Mouse (Mus musculus) liver, postnatal 0 days (tissue): ENCODE measurements around the gene Il33. TPM values are rescaled to one million over a fixed set of nuclear protein-coding genes. Genes with fewer than 3 reads are reported as not detected.

ENCODE experiments used
- ATAC-seq: fragments of 200-750 bp; cut with Nextera tagmentation; 2 replicates; pipeline ENCODE4 v1.8.0; 2017; ENCODE audit warnings: mild to moderate bottlenecking, moderate library complexity
- DNase-seq: peaks from one replicate; pipeline ENCODE4 v3.0.0-alpha.2; 2016
- H3K27ac ChIP-seq: fragments of 300-500 bp; sonication (generic); 2 replicates; pipeline ENCODE4 v1.5.1; 2014; ENCODE audit warnings: antibody characterized with exemption, moderate library complexity, mild to moderate bottlenecking, low read depth
- H3K27me3 ChIP-seq: fragments of 300-500 bp; sonication (generic); 2 replicates; pipeline ENCODE4 v1.6.1; 2014; ENCODE audit warnings: low read length, control low read depth, mixed read lengths; ENCODE audit not compliant: insufficient read depth
- H3K36me3 ChIP-seq: fragments of 300-500 bp; sonication (generic); replicated peaks from 2 replicates; pipeline ENCODE4 v1.6.1; 2014; ENCODE audit warnings: mild to moderate bottlenecking, control low read depth, low read length, moderate library complexity, mixed read lengths; ENCODE audit not compliant: insufficient read depth
- H3K4me1 ChIP-seq: fragments of 300-500 bp; sonication (generic); 2 replicates; pipeline ENCODE4 v1.6.1; 2014; ENCODE audit warnings: antibody characterized with exemption, mild to moderate bottlenecking, control low read depth; ENCODE audit not compliant: insufficient read depth
- H3K4me2 ChIP-seq: fragments of 300-500 bp; sonication (generic); 2 replicates; pipeline ENCODE4 v1.6.1; 2014; ENCODE audit warnings: low read depth, mild to moderate bottlenecking, low read length, moderate library complexity, mixed read lengths
- H3K4me3 ChIP-seq: fragments of 300-500 bp; sonication (generic); 2 replicates; pipeline ENCODE4 v1.5.1; 2014; ENCODE audit warnings: low read depth, low read length
- H3K9ac ChIP-seq: fragments of 300-500 bp; sonication (generic); replicated peaks from 2 replicates; pipeline ENCODE4 v1.6.1; 2014; ENCODE audit warnings: mild to moderate bottlenecking, moderate library complexity
- H3K9me3 ChIP-seq: fragments of 300-500 bp; sonication (generic); 2 replicates; pipeline ENCODE4 v1.6.1; 2016; ENCODE audit warnings: mild to moderate bottlenecking, control low read depth, low read length, mixed read lengths
- CTCF ChIP-seq: sonication (generic); IDR thresholded peaks from 2 replicates; pipeline ENCODE4 v1.5.1; 2016; ENCODE audit warnings: antibody characterized with exemption, low read depth
- EP300 ChIP-seq: IDR thresholded peaks from 2 replicates; pipeline ENCODE4 v1.6.1; 2016; ENCODE audit warnings: antibody characterized with exemption, low read depth, mild to moderate bottlenecking
- WGBS: fragments of 180-500 bp; shearing (Covaris S2); extraction: QIAGEN DNeasy Blood & Tissue Kit; methylation state at CpG from one replicate; pipeline ENCODE4 v1.1.7; 2014; ENCODE audit not compliant: insufficient replicate concordance; 5-methylcytosine and 5-hydroxymethylcytosine counted together
- polyA plus RNA-seq: library from polyadenylated mRNA; unstranded; fragments of >200 nt; fragmentation: Nextera tagmentation; extraction: Ambion mirVana; gene quantifications from 2 replicates; pipeline ENCODE4 v1.2.1, GENCODE M21; 2015

Il33 gene
- polyA plus RNA-seq, 1 experiment from 2014 or later = 1.6 TPM

DNA sequence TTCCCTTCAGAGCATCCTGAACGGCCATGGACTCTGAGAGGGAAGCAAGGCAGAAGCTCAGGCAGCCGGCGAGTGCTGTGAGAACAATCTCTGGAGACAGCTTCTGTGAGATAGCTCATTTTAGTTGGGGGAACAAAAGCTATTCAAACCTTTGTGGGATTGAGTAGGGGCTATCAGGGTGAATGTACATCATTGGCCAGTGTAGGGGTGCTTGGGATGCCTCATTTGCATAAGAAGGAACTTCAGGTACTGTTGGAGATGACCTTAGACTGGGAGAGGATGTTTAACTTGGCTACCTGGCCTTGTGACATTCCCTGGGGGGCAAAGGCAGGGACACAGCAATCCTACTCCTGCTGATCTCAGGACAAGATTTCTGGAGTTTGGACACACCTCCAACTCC, 81.5 kb downstream of the Il33 start:
- H3K27me3 ChIP-seq = no peaks in the 10 kb centered on the region
- ATAC-seq = no peak
- H3K36me3 ChIP-seq = no peaks in the 10 kb centered on the region
- H3K4me2 ChIP-seq = no peak overlapping the region
- 79% methylated on average over 3 of the region's 3 CpGs for WGBS
- no peak overlapping the region for H3K9ac ChIP-seq
- H3K27ac ChIP-seq = no peak overlapping the region
- no peak overlapping the region for H3K4me3 ChIP-seq
- H3K4me1 ChIP-seq = peaks cover 6% of the 10 kb centered on the region
- TF ChIP-seq EP300 (no peak), CTCF (no peak)
- no peaks in the 10 kb centered on the region for H3K9me3 ChIP-seq
- DNase-seq = no peak

Other genes with a start within 250 kb of the Il33 start
- gene Mlana, start 227.3 kb upstream of the Il33 start, polyA plus RNA-seq = not detected in 2 replicates
- 1.4 TPM in 2 replicates for gene 9930021J03Rik, start 119.1 kb upstream of the Il33 start, polyA plus RNA-seq
- gene Ranbp6, start 112.1 kb upstream of the Il33 start, polyA plus RNA-seq = 3.8 and 3.9 TPM in 2 replicates
- gene Trpd52l3, start 78.7 kb downstream of the Il33 start, polyA plus RNA-seq = not detected in 2 replicates
- 18.4 and 19.8 TPM in 2 replicates for gene Uhrf2, start 105.4 kb downstream of the Il33 start, polyA plus RNA-seq